Mouse (Mus musculus) left cerebral cortex, adult 9 months (tissue): ENCODE measurements at regions not wholly inside any gene's neighbourhood (a gene's known extent, or its start where the extent isn't known, plus 50 kb on each side); places are given as distances from the start of the nearest gene placed in this dataset.
"Not testable (repeated sequence)": the region's sequence is repeated elsewhere in the genome, so short reads cannot be mapped to it uniquely, and the experiment has no call there.

Experiments used
- DNase-seq, 2 experiments: peaks; one replicate each; pipeline ENCODE4 v3.0.0; 2022; ENCODE audit warnings: low spot score in 2 of 2

DNA sequence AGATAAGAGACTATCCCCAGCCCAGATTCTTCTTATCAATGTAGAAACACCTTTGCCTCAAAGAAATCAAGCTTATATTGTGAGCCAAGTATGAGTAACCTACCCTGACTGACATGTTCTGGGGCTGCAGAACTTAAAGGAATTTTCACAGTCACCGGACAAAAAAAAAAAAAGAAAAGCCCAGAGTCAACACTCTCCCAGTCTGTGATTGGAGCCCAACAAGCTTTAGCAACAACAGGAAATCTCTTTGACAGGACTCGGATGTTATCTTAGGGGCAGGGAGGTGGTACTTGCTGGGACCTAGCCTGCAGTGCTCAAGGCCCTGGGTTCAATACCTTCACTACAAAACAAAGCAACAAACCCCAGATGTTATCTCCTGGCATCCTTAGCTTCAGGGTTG is 114.2 kb downstream of the Nectin1 start:
- no peak for DNase-seq

GRCm38 (mm10) chr9:43858761-43859160 is 115.0 kb downstream of the Nectin1 start:
- DNase-seq: no peak

GRCm38 (mm10) chr9:43860264-43860663 is 116.5 kb downstream of the Nectin1 start:
- no peak for DNase-seq

GRCm38 (mm10) chr9:43861375-43861774 is 117.6 kb downstream of the Nectin1 start:
- no peak for DNase-seq

GRCm38 (mm10) chr9:43862034-43862433 is 118.2 kb downstream of the Nectin1 start:
- DNase-seq: not testable (repeated sequence)

DNA sequence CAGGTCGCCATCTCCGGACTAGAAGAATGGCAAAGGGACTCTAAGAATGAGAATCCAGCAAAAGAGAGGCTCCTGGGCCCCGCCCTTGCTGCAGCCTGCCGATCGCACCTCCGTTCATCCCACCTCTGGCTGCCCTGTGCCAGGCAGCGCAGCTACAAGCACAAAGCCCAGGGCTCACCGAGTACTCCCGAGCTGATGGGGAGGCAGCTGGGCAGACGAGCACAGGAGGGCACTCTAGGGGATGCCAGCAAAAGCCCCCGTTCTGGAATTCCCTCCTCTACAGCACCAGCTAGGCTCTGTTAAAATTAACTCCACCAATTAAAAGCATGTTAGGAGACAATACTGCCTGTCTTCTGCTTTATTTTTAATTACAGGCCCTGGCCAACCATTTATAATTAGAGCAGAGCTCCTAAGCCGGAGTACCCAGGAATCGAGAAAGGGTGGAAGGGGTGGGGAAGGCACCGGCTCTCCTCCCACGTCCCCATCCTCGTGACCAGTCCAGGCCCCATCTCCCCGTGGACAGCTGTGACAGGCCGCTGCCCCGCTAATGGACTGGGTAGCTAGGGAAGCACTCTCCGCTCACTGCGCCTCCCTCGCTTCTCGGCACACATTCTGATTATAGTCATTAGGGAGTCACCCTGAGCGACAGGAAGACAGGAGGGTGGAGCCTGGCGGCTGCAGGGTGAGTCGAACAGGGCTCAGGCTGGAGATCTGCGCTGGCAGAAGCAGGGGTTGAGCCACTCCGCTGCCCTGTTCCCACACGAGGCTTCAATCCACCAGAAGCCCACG is 120.0 kb downstream of the Nectin1 start:
- DNase-seq: peak in 1 of 2 experiments; percentile 54

- DNase-seq: no peak
These were observed 123.0 kb downstream of the Nectin1 start for GRCm38 (mm10) chr9:43866802-43867201.

DNA sequence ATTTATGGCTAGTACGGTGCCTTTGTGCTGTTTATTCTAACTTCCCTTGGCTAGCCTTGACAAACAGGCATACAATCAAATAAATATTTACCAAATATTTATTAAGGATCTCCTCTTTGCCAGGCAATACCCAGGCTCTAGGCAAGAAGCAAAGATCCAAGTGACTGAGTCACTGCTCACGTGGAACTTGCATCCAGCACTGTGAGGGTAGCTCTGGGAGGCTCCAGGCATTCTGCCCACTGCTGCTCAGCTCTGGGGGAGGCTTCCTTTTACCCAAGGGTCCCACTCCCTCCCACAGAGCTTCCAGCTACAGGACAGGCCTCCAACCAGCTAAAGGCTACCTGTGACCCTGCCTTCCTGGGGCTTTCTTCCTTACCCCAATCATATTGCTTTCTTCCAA is 130.1 kb downstream of the Nectin1 start:
- no peak for DNase-seq

GRCm38 (mm10) chr9:43874332-43874731 is 130.5 kb downstream of the Nectin1 start:
- DNase-seq: no peak

- peak in 1 of 2 experiments; percentile 19 for DNase-seq
These were observed 135.6 kb downstream of the Nectin1 start for GRCm38 (mm10) chr9:43879220-43879968.

DNA sequence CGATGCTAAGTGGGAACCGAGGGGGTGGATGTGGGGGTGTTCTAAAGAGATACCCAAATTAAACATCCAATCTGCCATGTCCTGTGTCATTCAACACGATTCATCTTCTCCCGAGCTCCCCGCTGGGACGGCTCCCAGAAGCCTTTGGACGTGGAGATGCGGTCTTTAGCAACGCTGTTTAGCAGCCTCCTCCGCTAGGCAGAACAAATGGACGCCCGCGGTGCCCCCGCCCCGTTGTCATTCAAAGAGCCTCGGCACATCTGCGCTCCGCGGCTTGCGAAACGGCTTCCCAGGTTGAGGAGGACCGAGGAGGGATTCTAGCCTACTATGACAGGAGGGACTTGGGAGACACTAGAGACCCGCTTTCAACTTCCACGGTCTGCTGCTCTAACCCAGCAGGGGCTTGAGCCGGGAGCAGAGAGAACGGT is 136.2 kb downstream of the Nectin1 start:
- peak; percentile 73 to 86 for DNase-seq

DNA sequence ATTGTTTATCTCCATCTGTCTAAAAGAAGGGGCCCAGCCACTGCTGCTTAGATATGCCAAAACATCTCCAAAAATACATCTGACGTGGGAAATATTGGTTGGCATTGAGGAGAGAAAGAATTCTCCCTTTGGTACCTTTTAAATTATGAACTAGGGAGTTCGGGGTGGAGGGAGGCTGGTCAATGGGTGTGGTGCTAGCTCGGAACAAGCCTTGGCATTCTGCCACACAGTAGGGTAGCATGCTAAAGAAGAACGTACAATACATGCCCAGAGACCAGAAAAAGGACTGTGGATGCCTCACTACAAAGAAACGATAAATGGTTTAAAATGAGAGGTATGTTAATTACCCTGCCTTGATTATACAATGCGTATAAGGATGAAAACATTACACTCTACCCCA is 149.3 kb downstream of the Nectin1 start:
- DNase-seq: no peak

DNA sequence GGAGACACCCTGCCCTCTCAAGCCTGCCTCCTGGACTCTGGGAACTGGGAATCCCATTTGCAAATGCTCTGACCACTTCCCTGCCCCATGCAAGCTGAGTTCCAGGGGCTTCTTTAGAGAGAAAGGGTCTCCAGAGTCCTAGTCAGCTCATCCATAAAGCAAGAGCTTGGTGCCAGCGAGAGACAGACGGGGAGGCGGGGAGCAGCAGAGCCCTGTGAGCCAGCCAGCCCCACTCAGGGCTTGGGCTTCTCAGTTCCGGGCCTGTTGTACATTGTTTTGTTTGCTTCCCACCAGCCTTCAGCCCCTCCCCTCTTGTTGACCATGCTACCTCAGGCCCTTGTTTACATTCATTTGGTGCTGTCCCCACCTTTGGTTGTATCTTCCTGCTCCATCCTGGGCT is 143.9 kb upstream of the Thy1 start:
- DNase-seq: no peak

DNA sequence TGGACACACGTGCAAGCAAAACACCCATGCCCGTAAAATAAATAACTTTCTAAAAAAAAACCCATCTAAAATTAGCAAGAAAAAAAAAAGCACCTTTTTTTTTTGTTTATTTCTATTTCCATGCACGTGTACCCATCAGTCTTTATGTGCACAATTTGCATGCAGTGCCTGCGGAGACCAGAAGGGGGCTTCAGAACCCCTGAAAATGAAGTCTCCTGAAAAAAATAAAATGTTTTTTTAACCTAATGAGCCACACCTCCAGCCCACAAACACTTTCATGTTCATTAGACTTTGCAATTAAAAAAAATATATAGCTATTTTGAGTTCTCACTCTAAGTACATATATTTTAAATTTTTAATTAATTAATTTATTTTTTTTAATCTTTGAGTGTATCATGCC is 134.9 kb upstream of the Thy1 start:
- no peak for DNase-seq

- DNase-seq: no peak
These were observed 128.2 kb upstream of the Thy1 start for GRCm38 (mm10) chr9:43915015-43915414.

DNA sequence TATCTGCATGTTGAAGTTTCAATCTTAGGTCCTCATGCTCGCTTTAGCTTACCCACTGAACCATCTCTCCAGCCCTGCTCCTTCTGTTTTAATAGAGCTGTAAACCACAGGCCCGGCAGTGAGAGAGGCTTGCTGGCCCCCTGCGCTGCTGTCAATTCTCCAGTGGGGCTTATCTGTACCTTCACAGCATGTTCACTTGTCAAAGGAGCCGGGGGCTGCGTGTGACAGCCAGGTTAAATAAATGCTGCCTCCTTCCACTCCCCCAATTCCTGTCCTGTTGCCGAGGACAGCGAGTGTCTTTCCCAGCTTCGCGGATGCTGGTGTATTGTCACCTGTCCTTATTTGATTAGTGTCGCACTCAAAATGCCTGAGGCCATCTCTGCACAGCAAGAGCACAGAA is 125.7 kb upstream of the Thy1 start:
- DNase-seq: no peak

GRCm38 (mm10) chr9:43919010-43919409 is 124.2 kb upstream of the Thy1 start:
- DNase-seq: no peak

DNA sequence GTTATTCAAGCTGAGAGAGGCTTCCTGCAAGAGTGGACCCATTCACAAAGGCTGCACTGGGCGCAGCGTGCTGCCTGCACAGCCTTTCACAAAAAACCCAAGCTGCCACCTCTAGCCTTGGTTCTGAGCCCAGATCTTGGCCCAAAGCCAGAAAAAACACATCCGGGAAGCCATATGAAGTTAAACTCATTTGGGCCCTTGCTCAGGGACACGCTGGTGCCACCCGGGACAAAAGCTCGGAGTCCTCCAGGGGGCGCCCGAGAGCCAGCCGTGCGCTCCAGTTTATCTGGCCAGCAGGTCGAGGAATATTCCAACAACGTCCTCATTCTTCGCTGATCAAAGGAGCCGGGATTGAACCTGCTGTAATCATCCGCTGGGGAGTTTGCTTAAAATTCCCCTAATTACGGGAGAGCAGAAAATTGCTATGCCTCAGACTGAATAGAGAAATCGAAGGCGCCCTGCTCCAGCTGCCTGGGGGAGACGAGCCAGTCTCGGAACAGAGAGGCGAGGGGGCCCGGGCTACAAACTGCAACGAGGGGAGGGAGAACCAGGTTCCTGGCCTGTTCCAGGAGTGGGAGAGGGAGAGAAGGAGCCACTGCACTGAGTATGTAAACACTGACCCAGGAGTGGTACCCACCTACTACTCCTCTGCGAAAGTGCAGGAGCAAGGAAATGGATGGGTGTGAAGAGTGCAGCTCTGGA is 123.0 kb upstream of the Thy1 start:
- DNase-seq: peak; percentile 27 to 78

- DNase-seq: no peak
These were observed 121.0 kb upstream of the Thy1 start for GRCm38 (mm10) chr9:43922231-43922630.

DNA sequence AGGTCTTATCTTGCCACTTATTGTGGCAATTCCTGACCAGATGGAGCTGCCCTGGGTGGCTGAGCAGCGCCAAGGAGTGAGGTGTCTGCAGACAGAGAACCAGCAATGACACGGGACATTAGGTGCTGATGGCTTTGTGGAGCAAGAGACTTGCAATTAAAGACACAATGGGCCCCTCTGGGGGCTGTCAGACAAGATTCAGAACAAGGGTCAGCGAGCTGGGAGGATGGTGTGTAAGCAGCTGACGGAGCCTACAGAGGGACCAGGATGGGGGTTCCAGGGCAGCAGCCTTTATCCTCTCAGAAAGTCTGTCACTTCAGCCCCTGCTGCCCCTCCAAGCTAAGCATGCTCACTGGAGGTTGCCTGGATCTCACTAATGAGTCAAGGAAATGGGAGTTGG is 120.1 kb upstream of the Thy1 start:
- no peak for DNase-seq

- DNase-seq: no peak
These were observed 118.4 kb upstream of the Thy1 start for GRCm38 (mm10) chr9:43924795-43925194.

DNA sequence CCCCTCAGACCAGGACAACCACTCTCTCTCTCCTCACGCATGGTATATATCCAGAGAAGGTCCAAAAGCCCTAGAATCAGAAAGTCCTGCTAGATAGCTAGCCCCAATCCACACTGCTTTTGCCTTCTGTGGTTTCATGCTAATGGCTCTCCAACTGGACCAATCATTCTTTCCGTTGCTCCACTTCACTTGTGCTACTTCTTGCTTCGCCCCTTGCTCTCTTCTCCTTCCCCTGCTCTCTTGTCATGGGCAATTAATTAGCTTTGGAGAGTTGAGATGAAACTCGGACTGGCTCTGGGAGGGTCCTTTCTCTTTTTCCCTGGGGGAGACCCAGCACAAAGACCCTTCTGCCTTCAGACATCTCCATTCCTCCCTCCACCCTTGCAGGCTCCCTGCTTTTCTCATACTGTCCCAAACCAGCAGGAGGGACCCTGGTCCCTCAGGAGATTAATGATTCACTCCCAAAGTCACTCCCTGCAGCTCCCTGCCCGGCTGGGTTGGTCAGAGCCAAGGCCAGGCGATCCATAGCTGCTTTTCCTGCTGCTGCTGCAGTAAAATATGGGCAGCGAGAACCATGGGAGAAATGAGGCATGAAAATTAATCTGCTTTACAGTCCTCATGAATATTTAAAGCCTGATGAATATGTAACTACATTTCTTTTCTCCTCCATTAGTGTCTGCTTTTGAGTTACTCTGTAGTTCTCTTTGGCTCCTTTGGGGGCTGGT is 113.7 kb upstream of the Thy1 start:
- no peak for DNase-seq
